Mouse (Mus musculus) liver, embryonic 14.5 days (tissue): ENCODE data around the gene Slc9a1. TPM values are rescaled to one million over a fixed set of nuclear protein-coding genes. Genes with fewer than 3 reads are reported as not detected.

ENCODE experiments used
- ATAC-seq: fragments of 200-750 bp; cut with Nextera tagmentation; 2 replicates; pipeline ENCODE4 v1.8.0; 2017; ENCODE audit warnings: moderate number of reproducible peaks, mild to moderate bottlenecking, moderate library complexity; ENCODE audit not compliant: insufficient read depth
- DNase-seq, 3 experiments: peaks; one replicate each; pipeline ENCODE4 v3.0.0-alpha.2; 2012 to 2013; ENCODE audit warnings: low read depth in 3 of 3, low spot score in 3 of 3
- H3K27ac ChIP-seq: fragments of 300-500 bp; sonication (generic); 2 replicates; pipeline ENCODE4 v1.5.1; 2014; ENCODE audit warnings: moderate library complexity, mild to moderate bottlenecking, control low read depth, inconsistent platforms
- H3K27me3 ChIP-seq: fragments of 300-500 bp; sonication (generic); 2 replicates; pipeline ENCODE4 v1.6.1; 2014; ENCODE audit warnings: mild to moderate bottlenecking, low read length, moderate library complexity; ENCODE audit not compliant: control insufficient read depth, insufficient read depth
- H3K36me3 ChIP-seq: fragments of 300-500 bp; sonication (generic); replicated peaks from 2 replicates; pipeline ENCODE4 v1.6.1; 2014; ENCODE audit warnings: low read depth; ENCODE audit not compliant: control insufficient read depth, insufficient read depth
- H3K4me1 ChIP-seq, 2 experiments: fragments of 200-500 bp in 1 of 2; fragments of 300-500 bp in 1 of 2; sonication (generic) in 1 of 2; replicated peaks; 2 replicates each; pipeline ENCODE4 v1.6.1; 2012 to 2014; ENCODE audit warnings: antibody characterized with exemption in 1 of 2, inconsistent platforms in 1 of 2, low read length in 1 of 2; ENCODE audit not compliant: control insufficient read depth in 2 of 2, insufficient read depth in 2 of 2
- H3K4me2 ChIP-seq: fragments of 300-500 bp; sonication (generic); 2 replicates; pipeline ENCODE4 v1.6.1; 2014; ENCODE audit warnings: low read depth, mild to moderate bottlenecking, control low read depth, moderate library complexity
- H3K4me3 ChIP-seq, 2 experiments: fragments of 200-500 bp in 1 of 2; fragments of 300-500 bp in 1 of 2; sonication (generic) in 1 of 2; 2 replicates each; pipeline ENCODE4 v1.5.1; 2012 to 2014; ENCODE audit warnings: low read depth in 2 of 2, low read length in 2 of 2, mild to moderate bottlenecking in 2 of 2, control low read depth in 1 of 2, inconsistent platforms in 1 of 2, moderate library complexity in 1 of 2; ENCODE audit not compliant: insufficient read depth in 1 of 2
- H3K9ac ChIP-seq: fragments of 300-500 bp; sonication (generic); replicated peaks from 2 replicates; pipeline ENCODE4 v1.6.1; 2014; ENCODE audit warnings: mild to moderate bottlenecking, control low read depth, moderate library complexity
- H3K9me3 ChIP-seq: fragments of 300-500 bp; sonication (generic); 2 replicates; pipeline ENCODE4 v1.6.1; 2016; ENCODE audit warnings: low read length, mixed read lengths; ENCODE audit not compliant: control insufficient read depth
- CTCF ChIP-seq: IDR thresholded peaks from 2 replicates; pipeline ENCODE4 v1.5.1; 2016; ENCODE audit warnings: antibody characterized with exemption, low read depth, control low read depth
- EP300 ChIP-seq: IDR thresholded peaks from 2 replicates; pipeline ENCODE4 v1.6.1; 2016; ENCODE audit warnings: antibody characterized with exemption, low read depth
- WGBS: fragments of 180-500 bp; shearing (Covaris S2); extraction: QIAGEN DNeasy Blood & Tissue Kit; methylation state at CpG from one replicate; pipeline ENCODE4 v1.1.7; 2014; ENCODE audit not compliant: insufficient replicate concordance; 5-methylcytosine and 5-hydroxymethylcytosine counted together
- polyA plus RNA-seq, 2 experiments: library from polyadenylated mRNA; depleted of rRNA in 1 of 2; stranded (reverse) in 1 of 2; unstranded in 1 of 2; fragments of >200 nt; fragmentation: Nextera tagmentation in 1 of 2; extraction: Ambion mirVana in 1 of 2; gene quantifications; 2 replicates each; pipeline versions ENCODE4 v1.2.1 to v1.2.3; 2012 to 2014

Gene Slc9a1
- polyA plus RNA-seq, 2 experiments: 2.1 to 6.7 TPM

DNA sequence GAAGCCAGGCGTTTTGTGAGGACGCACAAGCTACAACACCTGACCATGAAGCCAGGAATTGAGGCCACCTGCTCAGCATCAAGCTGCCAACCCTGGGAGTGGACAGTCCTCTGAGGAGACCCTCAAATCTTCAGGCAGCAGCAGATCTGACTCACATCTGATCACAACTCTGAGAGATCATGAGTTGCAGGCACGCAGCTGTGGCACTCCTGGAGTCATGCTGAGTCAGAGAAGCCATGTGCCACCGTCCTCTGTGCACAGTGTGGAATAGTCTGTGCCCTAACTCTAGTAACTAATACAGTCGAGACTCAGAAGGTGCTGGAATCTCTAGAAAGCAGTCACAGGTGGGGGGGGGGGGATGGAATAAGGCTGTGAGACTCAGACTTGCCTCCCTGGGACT is 77.9 kb downstream of the Slc9a1 start:
- 55% methylated on average over 5 of the region's 5 CpGs for WGBS
- ATAC-seq: no peak
- DNase-seq: no peak
- H3K4me3 ChIP-seq: no peak overlapping the region
- no peaks in the 10 kb centered on the region for H3K4me1 ChIP-seq
- no peaks in the 10 kb centered on the region for H3K9me3 ChIP-seq
- H3K27me3 ChIP-seq: no peaks in the 10 kb centered on the region
- TF ChIP-seq EP300 (no peak), CTCF (no peak)
- no peaks in the 10 kb centered on the region for H3K36me3 ChIP-seq
- no peak overlapping the region for H3K9ac ChIP-seq
- H3K4me2 ChIP-seq: no peak overlapping the region
- no peak overlapping the region for H3K27ac ChIP-seq

DNA sequence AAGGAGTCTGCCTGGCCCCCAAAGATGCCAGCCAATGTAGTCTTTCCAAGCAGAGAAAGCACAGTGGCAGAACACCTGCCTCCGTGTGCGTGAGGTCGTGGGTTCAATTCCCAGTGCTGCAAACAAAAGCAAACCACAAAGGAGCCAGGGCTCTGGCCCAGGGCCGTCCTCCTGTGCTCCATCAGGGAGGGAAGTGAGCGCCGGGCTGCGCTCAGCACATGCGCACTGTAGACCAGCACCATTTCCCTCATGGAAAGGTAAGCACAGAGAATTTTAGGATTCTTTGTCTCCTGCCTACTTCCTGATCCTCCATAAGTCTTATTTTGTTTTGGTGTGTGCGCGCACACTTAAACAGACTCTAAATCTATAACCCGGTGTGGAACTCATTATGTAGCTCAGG is 78.5 kb downstream of the Slc9a1 start:
- no peaks in the 10 kb centered on the region for H3K36me3 ChIP-seq
- no peak overlapping the region for H3K9ac ChIP-seq
- H3K27ac ChIP-seq: no peak overlapping the region
- no peak overlapping the region for H3K4me3 ChIP-seq
- H3K9me3 ChIP-seq: no peaks in the 10 kb centered on the region
- no peaks in the 10 kb centered on the region for H3K4me1 ChIP-seq
- no peak overlapping the region for H3K4me2 ChIP-seq
- DNase-seq: no peak
- H3K27me3 ChIP-seq: no peaks in the 10 kb centered on the region
- 69% methylated on average over 11 of the region's 11 CpGs for WGBS
- no peak for ATAC-seq
- TF ChIP-seq EP300: no peak
- TF ChIP-seq CTCF: no peak

DNA sequence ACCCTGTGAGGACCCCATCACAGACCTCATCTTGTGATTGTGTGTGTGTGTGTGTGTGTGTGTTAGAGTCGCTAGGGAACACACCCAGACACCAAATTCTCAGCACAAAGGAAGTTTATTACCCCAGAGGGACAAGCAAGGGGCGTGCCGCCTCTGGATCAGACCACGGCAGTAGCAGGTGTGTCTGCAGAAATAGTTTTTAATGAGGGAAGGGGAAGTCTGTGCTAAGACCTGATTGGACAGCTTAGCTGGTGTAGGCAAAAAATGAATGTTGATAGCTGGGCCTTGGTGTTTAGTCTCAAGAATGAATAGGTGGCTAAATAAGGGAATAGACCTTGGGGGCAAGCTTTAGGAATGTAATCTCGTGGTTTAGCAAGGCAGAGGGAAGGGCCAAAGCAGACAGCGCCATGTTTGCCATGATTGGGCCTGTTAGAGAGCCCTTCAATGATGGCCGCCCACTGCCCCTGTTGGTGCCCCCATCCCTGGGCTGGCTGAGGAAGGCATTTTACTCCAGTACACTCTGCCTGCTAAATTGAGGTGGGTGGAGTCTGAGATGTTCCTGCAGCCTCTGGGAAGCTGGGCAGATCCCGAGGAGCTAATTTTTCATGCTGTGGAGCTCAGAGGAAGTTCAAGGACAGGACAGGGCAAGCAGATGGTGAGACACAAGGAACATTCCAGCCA is 79.3 kb downstream of the Slc9a1 start:
- no peaks in the 10 kb centered on the region for H3K36me3 ChIP-seq

DNA sequence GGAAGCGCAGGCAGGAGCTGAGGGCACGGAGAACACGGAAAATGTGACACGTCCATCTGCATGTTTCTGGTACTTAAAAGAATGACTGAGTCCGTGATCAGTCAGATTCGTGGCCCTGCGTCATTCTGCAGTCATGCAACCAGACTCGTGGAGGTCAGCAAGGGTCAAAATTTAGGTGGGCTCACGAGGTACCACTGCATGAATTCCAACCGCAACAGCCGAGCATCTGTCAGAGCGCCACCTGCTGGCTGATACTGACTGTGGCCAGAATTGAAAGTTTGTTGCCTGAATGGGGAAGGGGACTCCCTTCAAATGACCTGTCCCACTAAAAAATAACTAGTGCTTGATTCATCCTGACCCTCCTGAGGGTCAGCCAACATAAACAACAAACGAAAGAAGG is 80.2 kb downstream of the Slc9a1 start:
- ATAC-seq: no peak
- Histone ChIP-seq H3K4me1 (no peaks in the 10 kb centered on the region), H3K9ac (no peak overlapping the region), H3K4me3 (no peak overlapping the region), H3K36me3 (no peaks in the 10 kb centered on the region), H3K27me3 (no peaks in the 10 kb centered on the region), H3K9me3 (no peaks in the 10 kb centered on the region), H3K27ac (no peak overlapping the region), H3K4me2 (no peak overlapping the region)
- no peak for DNase-seq
- WGBS: 19% methylated on average over 13 of the region's 13 CpGs
- TF ChIP-seq CTCF (peak; percentile 93), EP300 (no peak)

More for the DNA sequence above, 79.3 kb downstream of the Slc9a1 start:
- Histone ChIP-seq H3K9ac (no peak overlapping the region), H3K4me3 (no peak overlapping the region), H3K4me2 (no peak overlapping the region), H3K4me1 (no peaks in the 10 kb centered on the region), H3K27me3 (no peaks in the 10 kb centered on the region), H3K9me3 (no peaks in the 10 kb centered on the region), H3K27ac (no peak overlapping the region)
- no peak for DNase-seq
- WGBS: 51% methylated on average over 8 of the region's 8 CpGs
- ATAC-seq: no peak
- TF ChIP-seq CTCF: no peak
- no peak for TF ChIP-seq EP300

DNA sequence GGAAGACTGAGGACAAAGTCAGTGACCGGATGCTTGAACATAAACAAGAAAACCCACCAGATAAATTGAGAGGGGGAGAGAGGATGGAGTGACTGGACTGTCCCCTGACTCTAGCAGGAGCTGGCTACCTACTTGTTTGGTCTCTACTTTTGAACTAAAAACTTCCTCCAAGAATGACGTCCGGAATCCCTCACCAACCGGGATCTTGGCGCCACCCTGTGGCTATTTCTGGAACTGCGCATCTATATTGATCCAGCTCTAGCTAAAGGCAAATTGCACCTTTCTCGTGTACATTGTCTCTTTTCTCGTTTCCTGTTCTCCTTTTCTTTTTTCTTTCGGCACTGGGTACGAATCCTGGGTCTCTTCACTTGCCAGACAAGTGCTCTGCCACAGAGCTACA is 82.0 kb downstream of the Slc9a1 start:
- Histone ChIP-seq H3K4me1 (no peaks in the 10 kb centered on the region), H3K27ac (no peak overlapping the region), H3K27me3 (no peaks in the 10 kb centered on the region), H3K36me3 (no peaks in the 10 kb centered on the region), H3K9ac (no peak overlapping the region), H3K4me2 (no peak overlapping the region), H3K4me3 (no peak overlapping the region), H3K9me3 (no peaks in the 10 kb centered on the region)
- DNase-seq (peak; percentile 28 to 56 (median 29)), ATAC-seq (no peak)
- no peak for TF ChIP-seq EP300
- peak; percentile 95 for TF ChIP-seq CTCF
- WGBS: 7% methylated on average over 10 of the region's 10 CpGs
